Mouse (Mus musculus): ENCODE measurements around the gene Olfr393. TPM values are rescaled to one million over a fixed set of nuclear protein-coding genes. Genes with fewer than 3 reads are reported as not detected.

Olfr393 gene
- polyA plus RNA-seq (2015; fragmentation: Nextera tagmentation; extraction: Ambion mirVana), result not detected in 2 replicates

DNA sequence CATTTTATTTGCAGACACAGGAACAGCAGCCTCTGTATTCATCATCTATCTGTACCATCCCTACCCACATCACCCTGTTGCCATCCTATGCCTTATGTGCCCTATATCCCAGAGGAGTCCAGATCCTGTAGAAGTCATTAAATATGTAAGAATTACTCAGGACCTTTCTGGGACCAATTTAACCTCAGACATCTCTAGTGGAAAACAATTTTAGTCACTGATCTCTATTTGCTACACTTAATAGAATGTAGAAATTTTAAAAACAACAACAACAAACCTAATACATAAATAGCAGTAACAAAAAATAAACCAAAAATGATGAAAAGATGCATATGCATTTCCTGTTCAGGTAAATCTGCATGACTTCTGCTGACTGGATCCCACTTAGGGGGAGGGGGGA is at the start of gene Olfr393:
Olfr393 (minus strand) TSS at position 101 of the 400 bp plus-strand sequence.
- H3K36me3 ChIP-seq, result no peaks in the 10 kb centered on the region
- H3K27ac ChIP-seq, result no peak within 1 kb of the TSS
- no peaks in the 10 kb centered on the region for H3K27me3 ChIP-seq
- no peak within 1 kb of the TSS for H3K9ac ChIP-seq
- no peaks in the 10 kb centered on the region for H3K4me1 ChIP-seq
- H3K4me3 ChIP-seq, result no peak within 1 kb of the TSS
- no peak for ATAC-seq (ENCODE audit: borderline replicate concordance, extremely low read depth, low FRiP score, low TSS enrichment)
- H3K9me3 ChIP-seq, result no peaks in the 10 kb centered on the region
- H3K4me2 ChIP-seq, result no peak within 1 kb of the TSS

DNA sequence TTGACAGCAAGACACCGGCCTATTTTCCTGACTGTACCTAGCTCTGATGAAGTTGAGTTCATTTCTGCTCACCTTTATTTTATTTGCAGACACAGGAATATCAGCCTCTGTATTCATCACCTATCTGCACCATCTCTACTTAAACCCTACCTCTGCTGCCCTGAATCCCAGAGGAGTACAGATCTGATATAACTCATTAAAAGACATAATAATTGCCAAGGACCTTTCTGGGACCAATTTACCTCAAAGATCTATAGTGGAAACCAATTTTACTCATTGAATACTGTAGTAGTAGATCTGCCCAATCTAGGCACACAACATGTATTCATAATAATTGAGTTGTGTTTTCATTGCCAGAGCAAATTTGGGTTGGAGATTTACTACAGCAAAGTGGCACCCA is 39.4 kb upstream of the Olfr393 start, which contains the start of gene Olfr394:
Olfr394 (minus strand) TSS at position 101 of the 400 bp plus-strand sequence.
- ATAC-seq (ENCODE audit: borderline replicate concordance, extremely low read depth, low FRiP score, low TSS enrichment), result no peak
- Histone ChIP-seq H3K9ac (no peak within 1 kb of the TSS), H3K4me2 (no peak within 1 kb of the TSS), H3K36me3 (no peaks in the 10 kb centered on the region), H3K4me1 (no peaks in the 10 kb centered on the region), H3K27ac (no peak within 1 kb of the TSS), H3K27me3 (no peaks in the 10 kb centered on the region), H3K4me3 (no peak within 1 kb of the TSS), H3K9me3 (no peaks in the 10 kb centered on the region)
- 74% methylated on average over 1 of the region's 1 CpGs for WGBS

DNA sequence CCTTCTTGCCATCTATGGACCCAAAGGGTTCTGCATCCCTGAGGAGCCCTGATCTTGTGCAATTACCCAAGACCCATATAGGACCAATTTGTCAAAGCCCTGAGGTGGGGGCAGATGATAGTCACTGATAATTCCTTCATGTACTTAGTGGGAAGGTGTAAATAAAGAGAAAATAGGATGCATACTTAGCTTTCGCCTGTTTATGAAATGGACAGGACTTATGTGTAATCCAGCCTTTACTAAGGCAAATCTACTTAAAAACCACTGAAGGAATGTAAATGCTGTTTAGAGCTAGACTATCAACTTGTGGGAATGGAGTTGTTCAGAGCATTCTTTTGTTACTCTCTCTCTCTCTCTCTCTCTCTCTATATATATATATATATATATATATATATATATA is 34.3 kb downstream of the Olfr393 start, which contains the start of gene Olfr392:
Olfr392 (minus strand) TSS at position 101 of the 400 bp plus-strand sequence.
- Histone ChIP-seq H3K9me3 (no peaks in the 10 kb centered on the region), H3K9ac (no peak within 1 kb of the TSS), H3K27ac (no peak within 1 kb of the TSS), H3K4me3 (no peak within 1 kb of the TSS), H3K4me2 (no peak within 1 kb of the TSS), H3K4me1 (no peaks in the 10 kb centered on the region), H3K27me3 (no peaks in the 10 kb centered on the region), H3K36me3 (no peaks in the 10 kb centered on the region)
- 90% methylated on average over 1 of the region's 1 CpGs for WGBS
- no peak for ATAC-seq (ENCODE audit: borderline replicate concordance, extremely low read depth, low FRiP score, low TSS enrichment)

DNA sequence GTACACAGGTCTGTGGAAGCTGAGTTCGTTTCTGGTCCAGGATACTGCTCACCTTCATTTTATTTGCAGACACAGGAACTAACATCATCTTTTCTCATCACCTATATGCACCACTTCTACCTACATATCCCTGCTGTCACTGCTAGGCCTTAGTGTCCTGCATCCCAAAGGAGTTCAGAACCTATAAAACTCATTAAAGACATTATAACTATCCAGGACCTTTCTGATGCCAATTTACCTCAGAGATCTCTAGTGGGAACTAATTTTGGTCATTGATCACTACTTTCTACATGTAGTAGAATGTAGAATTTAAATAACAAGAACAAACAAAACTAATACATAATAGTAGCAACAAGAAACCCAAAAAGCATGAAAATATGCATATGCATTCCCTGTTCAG is 48.3 kb downstream of the Olfr393 start, which contains the start of gene Olfr391-ps:
Olfr391-ps (minus strand) TSS at position 101 of the 400 bp plus-strand sequence.
- Histone ChIP-seq H3K4me2 (no peak within 1 kb of the TSS), H3K9me3 (no peaks in the 10 kb centered on the region), H3K4me1 (no peaks in the 10 kb centered on the region), H3K27ac (no peak within 1 kb of the TSS), H3K27me3 (no peaks in the 10 kb centered on the region), H3K4me3 (no peak within 1 kb of the TSS), H3K36me3 (no peaks in the 10 kb centered on the region), H3K9ac (no peak within 1 kb of the TSS)
- 17% methylated on average over 1 of the region's 1 CpGs for WGBS
- ATAC-seq (ENCODE audit: borderline replicate concordance, extremely low read depth, low FRiP score, low TSS enrichment), result no peak

Other genes starting within 250 kb of the Olfr393 start
- gene Zfp735, start 162.7 kb downstream of the Olfr393 start, polyA plus RNA-seq (2015; fragmentation: Nextera tagmentation; extraction: Ambion mirVana), result not detected in 2 replicates
- not detected in 2 replicates for gene Olfr389, start 70.7 kb downstream of the Olfr393 start, polyA plus RNA-seq (2015; fragmentation: Nextera tagmentation; extraction: Ambion mirVana)
- gene Olfr390, start 68.5 kb downstream of the Olfr393 start, polyA plus RNA-seq (2015; fragmentation: Nextera tagmentation; extraction: Ambion mirVana), result not detected in 2 replicates
- not detected in 2 replicates for gene Olfr391-ps, start 48.4 kb downstream of the Olfr393 start, polyA plus RNA-seq (2015; fragmentation: Nextera tagmentation; extraction: Ambion mirVana)
- gene Olfr392, start 34.4 kb downstream of the Olfr393 start, polyA plus RNA-seq (2015; fragmentation: Nextera tagmentation; extraction: Ambion mirVana), result not detected in 2 replicates
- not detected in 2 replicates for gene Olfr394, start 39.3 kb upstream of the Olfr393 start, polyA plus RNA-seq (2015; fragmentation: Nextera tagmentation; extraction: Ambion mirVana)
- gene Olfr395, start 57.8 kb upstream of the Olfr393 start, polyA plus RNA-seq (2015; fragmentation: Nextera tagmentation; extraction: Ambion mirVana), result not detected in 2 replicates
- gene Olfr23, start 85.2 kb upstream of the Olfr393 start, polyA plus RNA-seq (2015; fragmentation: Nextera tagmentation; extraction: Ambion mirVana), result not detected in 2 replicates
- gene Olfr397, start 109.4 kb upstream of the Olfr393 start, polyA plus RNA-seq (2015; fragmentation: Nextera tagmentation; extraction: Ambion mirVana), result not detected in 2 replicates
- gene Olfr398, start 139.0 kb upstream of the Olfr393 start, polyA plus RNA-seq (2015; fragmentation: Nextera tagmentation; extraction: Ambion mirVana), result not detected in 2 replicates
- not detected in 2 replicates for gene Olfr139, start 205.1 kb upstream of the Olfr393 start, polyA plus RNA-seq (2015; fragmentation: Nextera tagmentation; extraction: Ambion mirVana)
- not detected in 2 replicates for gene Olfr399, start 205.2 kb upstream of the Olfr393 start, polyA plus RNA-seq (2015; fragmentation: Nextera tagmentation; extraction: Ambion mirVana)
- gene Zfp616, start 218.5 kb upstream of the Olfr393 start, polyA plus RNA-seq (2015; fragmentation: Nextera tagmentation; extraction: Ambion mirVana), result not detected in 2 replicates

Data from lung, embryonic 15.5 days (tissue).